Mouse (Mus musculus) E14TG2a.4 (cell line): ENCODE measurements around the gene Donson.

Experiments
- CTCF ChIP-seq: conservative IDR thresholded peaks from 2 replicates; pipeline ENCODE4 v1.5.1; 2014; ENCODE audit warnings: low read length
- POU5F1 ChIP-seq: IDR thresholded peaks from 2 replicates; pipeline ENCODE4 v1.6.1; 2014; ENCODE audit warnings: low read length, borderline replicate concordance

- TF ChIP-seq CTCF: no peak
- TF ChIP-seq POU5F1: no peak
Measured at GRCm38 (mm10) chr16:91689791-91690190, 1.2 kb upstream of the Donson start.
